Mouse (Mus musculus): ENCODE measurements at regions not wholly inside any gene's neighbourhood (a gene's known extent, or its start where the extent isn't known, plus 50 kb on each side); places are given as distances from the start of the nearest gene placed in this dataset.

DNA sequence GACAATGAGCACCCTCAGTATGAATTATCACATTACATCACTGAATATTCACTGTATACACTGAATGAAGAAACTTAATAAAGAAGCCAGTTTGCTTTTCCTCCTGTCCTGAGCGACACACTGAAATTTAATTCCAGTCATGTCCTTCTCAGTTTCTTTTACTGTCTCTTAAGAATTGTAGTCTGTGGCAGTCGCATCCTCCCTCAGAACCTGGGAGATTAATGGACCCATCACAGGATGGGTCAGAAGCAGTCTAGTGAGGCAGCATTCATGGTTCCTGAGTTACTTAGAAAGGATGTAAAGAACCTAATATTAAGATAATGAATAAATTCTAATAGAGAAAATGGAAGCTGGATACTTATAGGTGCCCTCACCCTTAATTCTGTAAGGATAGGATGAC lies 349.5 kb downstream of the Tmem135 start:
- 67% methylated on average over 2 of the region's 2 CpGs for WGBS

DNA sequence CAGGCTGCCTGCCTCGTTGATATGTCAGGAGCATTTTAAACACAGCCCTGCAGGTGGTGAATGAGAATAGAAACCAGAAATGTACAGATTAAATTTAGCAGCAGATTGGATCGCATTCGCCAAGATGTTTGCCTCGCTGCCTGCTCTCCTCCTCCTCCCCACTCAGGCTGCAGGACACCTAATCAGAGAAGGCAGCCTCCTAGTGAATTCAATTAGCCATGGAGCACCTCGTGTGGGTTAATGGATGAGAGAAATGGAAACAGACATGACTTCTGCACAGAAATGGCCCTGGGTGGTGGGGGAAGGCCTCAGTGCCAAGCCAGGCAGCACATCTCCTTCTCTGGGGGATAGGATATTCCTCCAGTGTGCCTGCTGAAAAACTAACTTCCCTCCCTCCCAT lies 352.8 kb downstream of the Tmem135 start:
- peak; percentile 29 for DNase-seq (ENCODE audit: low spot score)
- Histone ChIP-seq H3K4me1 (ENCODE audit: insufficient read depth, low read length) (no peaks in the 10 kb centered on the region), H3K9ac (replicated peaks; ENCODE audit: low read length, poor library complexity, severe bottlenecking) (no peak overlapping the region), H3K36me3 (ENCODE audit: insufficient read depth, low read length) (no peaks in the 10 kb centered on the region), H3K27ac (ENCODE audit: low read depth, low read length) (no peak overlapping the region), H3K4me2 (ENCODE audit: low read depth, low read length, poor library complexity, severe bottlenecking) (no peak overlapping the region), H3K4me3 (ENCODE audit: low read depth, low read length) (no peak overlapping the region), H3K27me3 (ENCODE audit: insufficient read depth, low read length) (no peaks in the 10 kb centered on the region), H3K9me3 (ENCODE audit: low read length) (no peaks in the 10 kb centered on the region)
- no peak for TF ChIP-seq CTCF (IDR thresholded peaks at IDR 0.05)
- WGBS = 63% methylated on average over 5 of the region's 5 CpGs
- no peak for ATAC-seq (ENCODE audit: low FRiP score)

More for the DNA sequence above, 349.5 kb downstream of the Tmem135 start:
- Histone ChIP-seq H3K27me3 (ENCODE audit: insufficient read depth, low read length) (no peaks in the 10 kb centered on the region), H3K4me2 (ENCODE audit: low read depth, low read length, poor library complexity, severe bottlenecking) (no peak overlapping the region), H3K4me3 (ENCODE audit: low read depth, low read length) (no peak overlapping the region), H3K4me1 (ENCODE audit: insufficient read depth, low read length) (no peaks in the 10 kb centered on the region), H3K36me3 (ENCODE audit: insufficient read depth, low read length) (no peaks in the 10 kb centered on the region), H3K9me3 (ENCODE audit: low read length) (no peaks in the 10 kb centered on the region), H3K9ac (replicated peaks; ENCODE audit: low read length, poor library complexity, severe bottlenecking) (no peak overlapping the region), H3K27ac (ENCODE audit: low read depth, low read length) (no peak overlapping the region)
- ATAC-seq (ENCODE audit: low FRiP score) (no peak), DNase-seq (ENCODE audit: low spot score) (no peak)
- no peak for TF ChIP-seq CTCF (IDR thresholded peaks at IDR 0.05)

DNA sequence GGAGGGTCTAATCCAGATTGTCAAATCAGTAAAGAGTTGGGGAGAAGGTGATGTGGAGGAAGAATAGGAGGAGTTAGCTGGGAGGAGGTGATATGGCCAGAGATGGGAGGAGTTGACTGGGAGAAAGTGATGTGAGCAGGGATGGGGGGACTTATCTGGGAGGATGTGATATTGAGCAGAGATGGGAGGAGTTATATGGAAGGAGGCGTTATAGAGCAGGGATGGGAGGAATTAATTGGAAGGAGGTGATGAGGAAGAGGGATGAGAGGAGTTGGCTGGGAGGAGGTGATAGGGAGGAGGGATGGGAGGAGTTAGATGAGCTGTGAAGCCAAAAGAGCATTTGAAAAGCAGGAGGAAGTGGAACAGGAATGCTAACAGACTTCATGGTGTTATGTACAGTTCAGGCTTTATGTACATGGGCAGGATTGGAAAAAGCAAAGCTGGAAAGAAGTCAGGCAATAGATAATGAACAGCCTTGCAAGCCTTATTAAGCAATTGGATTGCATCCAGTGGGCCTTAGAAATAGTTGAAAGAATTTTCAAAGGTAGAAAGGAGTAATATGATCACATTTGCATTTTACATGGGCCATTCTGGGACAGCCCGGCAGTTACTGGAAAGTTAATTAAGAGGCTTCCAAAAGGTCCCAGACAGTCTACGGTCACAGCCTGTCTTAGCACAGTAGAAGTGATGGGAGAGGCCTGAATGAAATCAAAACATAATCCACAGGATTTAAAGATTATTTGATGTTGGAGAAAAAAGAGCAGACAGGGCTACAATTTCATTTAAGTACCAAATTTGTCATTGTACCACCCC lies 357.4 kb downstream of the Tmem135 start:
- Histone ChIP-seq H3K4me3 (ENCODE audit: low read depth, low read length) (no peak overlapping the region), H3K9ac (replicated peaks; ENCODE audit: low read length, poor library complexity, severe bottlenecking) (no peak overlapping the region), H3K27me3 (ENCODE audit: insufficient read depth, low read length) (no peaks in the 10 kb centered on the region), H3K36me3 (ENCODE audit: insufficient read depth, low read length) (no peaks in the 10 kb centered on the region), H3K9me3 (ENCODE audit: low read length) (no peaks in the 10 kb centered on the region), H3K4me2 (ENCODE audit: low read depth, low read length, poor library complexity, severe bottlenecking) (no peak overlapping the region), H3K27ac (ENCODE audit: low read depth, low read length) (no peak overlapping the region), H3K4me1 (ENCODE audit: insufficient read depth, low read length) (no peaks in the 10 kb centered on the region)
- 62% methylated on average over 3 of the region's 3 CpGs for WGBS
- DNase-seq (ENCODE audit: low spot score) = peak; percentile 16
- ATAC-seq (ENCODE audit: low FRiP score) = no peak
- TF ChIP-seq CTCF (IDR thresholded peaks at IDR 0.05) = no peak

DNA sequence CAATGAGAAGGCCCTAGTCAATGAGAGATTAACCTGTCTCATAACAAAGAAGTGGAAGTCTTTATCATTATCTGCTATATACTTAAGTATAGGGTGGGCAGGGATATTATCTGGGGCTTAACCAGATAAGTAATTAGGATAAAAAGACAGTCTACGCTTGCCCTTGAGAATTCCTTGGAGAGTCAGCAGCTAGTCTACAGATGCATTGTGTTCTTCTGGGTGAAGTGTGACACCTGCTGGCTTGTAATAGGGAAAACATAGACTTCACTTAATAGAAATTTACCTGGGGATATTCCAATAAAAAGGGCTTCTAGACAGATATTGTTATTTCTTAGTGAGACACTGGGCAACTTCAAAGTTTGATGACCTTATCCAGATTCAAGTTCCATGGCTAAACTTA lies 361.0 kb downstream of the Tmem135 start:
- H3K4me2 ChIP-seq (ENCODE audit: low read depth, low read length, poor library complexity, severe bottlenecking) = no peak overlapping the region
- no peaks in the 10 kb centered on the region for H3K27me3 ChIP-seq (ENCODE audit: insufficient read depth, low read length)
- WGBS = 39% methylated on average over 1 of the region's 1 CpGs
- no peak for ATAC-seq (ENCODE audit: low FRiP score)
- no peaks in the 10 kb centered on the region for H3K4me1 ChIP-seq (ENCODE audit: insufficient read depth, low read length)
- H3K9me3 ChIP-seq (ENCODE audit: low read length) = no peaks in the 10 kb centered on the region
- no peak overlapping the region for H3K4me3 ChIP-seq (ENCODE audit: low read depth, low read length)
- peak; percentile 75 for TF ChIP-seq CTCF (IDR thresholded peaks at IDR 0.05)
- H3K27ac ChIP-seq (ENCODE audit: low read depth, low read length) = no peak overlapping the region
- DNase-seq (ENCODE audit: low spot score) = peak; percentile 69
- H3K9ac ChIP-seq (replicated peaks; ENCODE audit: low read length, poor library complexity, severe bottlenecking) = no peak overlapping the region
- H3K36me3 ChIP-seq (ENCODE audit: insufficient read depth, low read length) = no peaks in the 10 kb centered on the region

DNA sequence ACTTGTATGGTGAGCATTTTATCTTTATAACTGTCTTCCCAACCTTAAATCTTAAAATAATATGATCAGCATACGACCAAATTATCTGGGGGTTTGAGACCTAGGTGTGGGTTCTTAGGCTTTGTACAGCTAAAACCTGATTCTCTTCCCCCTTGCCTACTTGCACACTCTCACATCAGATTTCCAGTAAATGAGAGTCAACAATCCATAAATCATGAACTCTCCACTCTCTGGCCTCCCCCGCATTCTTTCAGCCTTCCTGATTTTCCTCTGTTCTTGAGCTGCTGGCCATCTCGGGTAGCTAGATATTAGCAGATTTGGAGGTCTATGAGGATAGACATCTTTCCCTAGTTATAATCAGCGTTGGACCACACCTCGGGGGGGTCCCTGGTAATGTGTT lies 362.7 kb downstream of the Tmem135 start:
- TF ChIP-seq CTCF (IDR thresholded peaks at IDR 0.05) = no peak
- Histone ChIP-seq H3K36me3 (ENCODE audit: insufficient read depth, low read length) (no peaks in the 10 kb centered on the region), H3K9ac (replicated peaks; ENCODE audit: low read length, poor library complexity, severe bottlenecking) (no peak overlapping the region), H3K27ac (ENCODE audit: low read depth, low read length) (no peak overlapping the region), H3K4me1 (ENCODE audit: insufficient read depth, low read length) (no peaks in the 10 kb centered on the region), H3K4me3 (ENCODE audit: low read depth, low read length) (no peak overlapping the region), H3K27me3 (ENCODE audit: insufficient read depth, low read length) (no peaks in the 10 kb centered on the region), H3K9me3 (ENCODE audit: low read length) (no peaks in the 10 kb centered on the region), H3K4me2 (ENCODE audit: low read depth, low read length, poor library complexity, severe bottlenecking) (no peak overlapping the region)
- 87% methylated on average over 5 of the region's 5 CpGs for WGBS
- ATAC-seq (ENCODE audit: low FRiP score) (no peak), DNase-seq (ENCODE audit: low spot score) (no peak)

DNA sequence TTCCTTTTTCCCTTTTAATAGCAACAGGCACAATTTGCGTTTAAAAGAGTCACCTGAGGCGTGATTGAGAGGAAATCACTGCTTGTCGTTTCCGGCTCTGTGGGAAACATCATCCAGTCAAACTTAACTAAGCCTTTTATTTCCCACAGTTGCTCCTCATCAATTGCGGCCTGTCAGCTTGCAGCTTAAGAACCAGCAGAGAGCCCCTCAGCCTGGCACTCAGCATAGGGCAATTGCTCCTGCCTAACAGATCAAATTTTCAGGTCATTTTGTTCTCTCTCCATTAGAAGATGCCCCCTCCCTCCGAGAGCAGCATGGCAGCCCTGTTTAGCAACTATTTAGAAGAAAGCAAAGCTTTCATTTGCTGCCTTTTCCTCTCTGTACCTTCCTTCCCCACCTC lies 363.9 kb downstream of the Tmem135 start:
- no peaks in the 10 kb centered on the region for H3K27me3 ChIP-seq (ENCODE audit: insufficient read depth, low read length)
- no peak for DNase-seq (ENCODE audit: low spot score)
- no peak for TF ChIP-seq CTCF (IDR thresholded peaks at IDR 0.05)
- H3K9ac ChIP-seq (replicated peaks; ENCODE audit: low read length, poor library complexity, severe bottlenecking) = no peak overlapping the region
- no peak overlapping the region for H3K27ac ChIP-seq (ENCODE audit: low read depth, low read length)
- no peaks in the 10 kb centered on the region for H3K36me3 ChIP-seq (ENCODE audit: insufficient read depth, low read length)
- no peaks in the 10 kb centered on the region for H3K4me1 ChIP-seq (ENCODE audit: insufficient read depth, low read length)
- WGBS = 24% methylated on average over 6 of the region's 6 CpGs
- ATAC-seq (ENCODE audit: low FRiP score) = no peak
- H3K9me3 ChIP-seq (ENCODE audit: low read length) = no peaks in the 10 kb centered on the region
- H3K4me3 ChIP-seq (ENCODE audit: low read depth, low read length) = no peak overlapping the region
- no peak overlapping the region for H3K4me2 ChIP-seq (ENCODE audit: low read depth, low read length, poor library complexity, severe bottlenecking)
